Comparison of ENCODE assay signal across 15 mouse cellular contexts in genomic region chr14:24731872-24732525, GRCm38 (mm10).
A peak's percentile ranks its signal among the peaks of the same experiment; 100 is the strongest.
DNase-seq lines count a peak whose midpoint lies in the region; ATAC-seq and TF ChIP-seq lines count a peak whose summit lies in the region.
"Had no signal": no experiment of that assay in that cellular context is flagged by ENCODE, and none has a peak within 500 bp of the region (broad histone marks: within the 10 kb centered on the region; RNA-seq: fewer than 3 reads in every experiment).

No protein-coding gene starts in this region.

- no peak overlapping the region for H3K9ac ChIP-seq in forebrain, embryonic 15.5 days (replicated peaks)
- no peak overlapping the region for H3K9ac ChIP-seq in midbrain, embryonic 16.5 days (ENCODE audit: low read depth, low read length)
- H3K9ac ChIP-seq: embryonic facial prominence, embryonic 15.5 days; heart, embryonic 13.5 days; limb, embryonic 13.5 days had no signal

- H3K27me3 ChIP-seq in forebrain, embryonic 15.5 days, result no peaks in the 10 kb centered on the region
- H3K27me3 ChIP-seq in midbrain, embryonic 16.5 days (ENCODE audit: control insufficient read depth, insufficient read depth, low read depth, low read length), result no peaks in the 10 kb centered on the region
- H3K27me3 ChIP-seq: embryonic facial prominence, embryonic 15.5 days; heart, embryonic 13.5 days; limb, embryonic 13.5 days had no signal

- no peak for DNase-seq in layer of hippocampus, adult 2 months (ENCODE audit: low spot score in 2 of 2)
- DNase-seq in layer of hippocampus, adult 9-10 months (ENCODE audit: low spot score), result no peak
- DNase-seq in brain, adult 2 months (ENCODE audit: low read depth, low spot score), result peak; percentile 67
- DNase-seq in cerebellum, postnatal 25 days, result no peak
- DNase-seq in retina, postnatal 1 day, result no peak
- DNase-seq: adrenal gland, adult 2 months; cerebellum, postnatal 36 days; kidney, adult 8-10 months; lung, postnatal 4 days; spleen, adult 18-20 months had no signal

- no peak overlapping the region for H3K4me3 ChIP-seq in layer of hippocampus, adult 2 months
- no peak overlapping the region for H3K4me3 ChIP-seq in forebrain, embryonic 15.5 days
- no peak overlapping the region for H3K4me3 ChIP-seq in midbrain, embryonic 16.5 days (ENCODE audit: low read depth, low read length)
- H3K4me3 ChIP-seq: embryonic facial prominence, embryonic 15.5 days; heart, embryonic 13.5 days; limb, embryonic 13.5 days had no signal

- H3K4me1 ChIP-seq in forebrain, embryonic 15.5 days, result peaks cover 6% of the 10 kb centered on the region
- H3K4me1 ChIP-seq in midbrain, embryonic 16.5 days (ENCODE audit: control insufficient read depth, insufficient read depth, low read length), result peaks cover 11% of the 10 kb centered on the region; the same call in 1 of the 2 replicates
- H3K4me1 ChIP-seq: embryonic facial prominence, embryonic 15.5 days; heart, embryonic 13.5 days had no signal

- TF ChIP-seq CTCF in layer of hippocampus, adult 2 months (conservative IDR thresholded peaks at IDR 0.05), result no peak

- H3K9me3 ChIP-seq in forebrain, embryonic 15.5 days, result no peaks in the 10 kb centered on the region
- H3K9me3 ChIP-seq in midbrain, embryonic 16.5 days (replicated peaks; ENCODE audit: control insufficient read depth, low read length, poor library complexity, severe bottlenecking), result no peaks in the 10 kb centered on the region
- H3K9me3 ChIP-seq: embryonic facial prominence, embryonic 15.5 days; heart, embryonic 13.5 days; limb, embryonic 13.5 days had no signal

- H3K27ac ChIP-seq in layer of hippocampus, adult 2 months, result peak overlapping the region; percentile 65
- H3K27ac ChIP-seq in forebrain, embryonic 15.5 days (replicated peaks), result peak overlapping the region; percentile 72
- H3K27ac ChIP-seq in midbrain, embryonic 16.5 days (ENCODE audit: low read length), result peak overlapping the region; percentile 74
- H3K27ac ChIP-seq: embryonic facial prominence, embryonic 15.5 days; heart, embryonic 13.5 days; limb, embryonic 13.5 days had no signal

- H3K4me2 ChIP-seq in forebrain, embryonic 15.5 days (replicated peaks), result no peak overlapping the region
- no peak overlapping the region for H3K4me2 ChIP-seq in midbrain, embryonic 16.5 days (ENCODE audit: low read length)
- H3K4me2 ChIP-seq: embryonic facial prominence, embryonic 15.5 days; heart, embryonic 13.5 days; limb, embryonic 13.5 days had no signal

- no peaks in the 10 kb centered on the region for H3K36me3 ChIP-seq in forebrain, embryonic 15.5 days
- H3K36me3 ChIP-seq in midbrain, embryonic 16.5 days (ENCODE audit: control insufficient read depth, insufficient read depth, low read length), result no peaks in the 10 kb centered on the region
- H3K36me3 ChIP-seq: embryonic facial prominence, embryonic 15.5 days; heart, embryonic 13.5 days; limb, embryonic 13.5 days had no signal

- WGBS in forebrain, embryonic 15.5 days, result 52% methylated on average over 5 of the region's 5 CpGs
- 44% methylated on average over 5 of the region's 5 CpGs for WGBS in midbrain, embryonic 16.5 days

- ATAC-seq in forebrain, embryonic 15.5 days (replicated peaks), result peak; percentile 66; the same call in 1 of the 2 replicates
- peak; percentile 87 for ATAC-seq in midbrain, embryonic 16.5 days
